In the genomic region with DNA sequence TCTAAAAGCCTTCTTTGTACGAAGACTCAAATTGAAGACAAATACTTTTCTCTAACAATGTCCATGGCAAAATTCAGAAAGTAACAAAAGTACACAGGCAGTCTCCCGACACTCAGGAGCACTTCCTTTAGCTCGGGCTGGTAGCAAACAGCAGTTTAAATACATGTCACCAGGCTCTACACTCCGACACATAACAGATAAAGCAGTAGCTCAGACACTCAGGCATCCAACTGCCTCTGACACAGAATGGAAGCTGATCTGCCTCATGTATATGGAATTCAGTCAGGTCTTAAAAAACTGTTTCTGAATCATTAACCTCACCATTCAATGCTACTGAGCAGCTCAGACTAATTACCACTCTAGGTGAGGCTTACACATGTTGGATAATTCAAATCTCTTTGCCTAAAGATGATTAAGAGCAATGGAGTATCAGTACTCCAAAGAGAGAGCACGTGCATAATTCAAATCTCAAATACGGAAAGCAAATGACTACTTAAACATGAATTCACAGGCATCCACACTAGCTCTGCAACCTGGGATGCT, we compare ENCODE assay signal across 25 mouse cellular contexts.
DNase-seq lines count a peak whose midpoint lies in the region; ATAC-seq lines count a peak whose summit lies in the region.
"Had no signal": no experiment of that assay in that cellular context is flagged by ENCODE, and none has a peak within 500 bp of the region (broad histone marks: within the 10 kb centered on the region; RNA-seq: fewer than 3 reads in every experiment).

No protein-coding gene starts in this region.

- ATAC-seq in forebrain, embryonic 12.5 days (ENCODE audit: low FRiP score), result peak; percentile 39; the same call in 1 of the 2 replicates
- ATAC-seq in heart, embryonic 16.5 days (replicated peaks; ENCODE audit: extremely low read depth, insufficient read depth, low FRiP score), result peak; percentile 49; the same call in 1 of the 2 replicates
- no peak for ATAC-seq in neural tube, embryonic 13.5 days (ENCODE audit: low read depth)
- ATAC-seq: CD4-positive, CD25-positive, alpha-beta regulatory T cell, adult 4 months; intestine, embryonic 16.5 days had no signal

- H3K4me3 ChIP-seq in forebrain, embryonic 12.5 days (replicated peaks), result no peak overlapping the region
- no peak overlapping the region for H3K4me3 ChIP-seq in forebrain, embryonic 10.5 days
- no peak overlapping the region for H3K4me3 ChIP-seq in heart, embryonic 16.5 days (ENCODE audit: low read length)
- H3K4me3 ChIP-seq in neural tube, embryonic 13.5 days, result no peak overlapping the region
- H3K4me3 ChIP-seq: embryonic facial prominence, embryonic 12.5 days; erythroblast, embryonic 14.5 days; kidney, embryonic 15.5 days; limb, embryonic 12.5 days; liver, embryonic 13.5 days; stomach, embryonic 15.5 days had no signal

- 0 out of 2 replicates have a peak overlapping the region, but pooled peaks have one; percentile 8 for H3K27ac ChIP-seq in forebrain, embryonic 12.5 days
- H3K27ac ChIP-seq in forebrain, embryonic 10.5 days, result no peak overlapping the region
- H3K27ac ChIP-seq in heart, embryonic 16.5 days (ENCODE audit: low read length), result no peak overlapping the region
- peak overlapping the region; percentile 49; the same call in 1 of the 2 replicates for H3K27ac ChIP-seq in neural tube, embryonic 13.5 days (replicated peaks)
- H3K27ac ChIP-seq: embryonic facial prominence, embryonic 12.5 days; kidney, embryonic 15.5 days; limb, embryonic 12.5 days; liver, embryonic 13.5 days; stomach, embryonic 15.5 days had no signal

- H3K4me1 ChIP-seq in forebrain, embryonic 12.5 days, result peaks cover 14% of the 10 kb centered on the region; the same call in 1 of the 2 replicates
- peaks cover 8% of the 10 kb centered on the region for H3K4me1 ChIP-seq in forebrain, embryonic 10.5 days
- H3K4me1 ChIP-seq in heart, embryonic 16.5 days (ENCODE audit: control insufficient read depth, insufficient read depth, low read length), result peaks cover 13% of the 10 kb centered on the region
- peaks cover 25% of the 10 kb centered on the region for H3K4me1 ChIP-seq in neural tube, embryonic 13.5 days (replicated peaks)
- H3K4me1 ChIP-seq: stomach, embryonic 15.5 days had no signal

- H3K9me3 ChIP-seq in forebrain, embryonic 12.5 days, result no peaks in the 10 kb centered on the region
- no peaks in the 10 kb centered on the region for H3K9me3 ChIP-seq in forebrain, embryonic 10.5 days
- no peaks in the 10 kb centered on the region for H3K9me3 ChIP-seq in heart, embryonic 16.5 days (replicated peaks; ENCODE audit: control insufficient read depth, low read length)
- no peaks in the 10 kb centered on the region for H3K9me3 ChIP-seq in neural tube, embryonic 13.5 days
- H3K9me3 ChIP-seq: embryonic facial prominence, embryonic 12.5 days; kidney, embryonic 15.5 days; limb, embryonic 12.5 days; liver, embryonic 13.5 days; stomach, embryonic 15.5 days had no signal

- WGBS in forebrain, embryonic 12.5 days, result 56% methylated on average over 6 of the region's 6 CpGs
- 83% methylated on average over 6 of the region's 6 CpGs for WGBS in forebrain, embryonic 10.5 days
- 49% methylated on average over 6 of the region's 6 CpGs for whole genome bisulfite sequencing in heart, embryonic 16.5 days
- WGBS in neural tube, embryonic 13.5 days, result 58% methylated on average over 6 of the region's 6 CpGs

- intact Hi-C loops in heart, postnatal 14 days (cut with DNase I), result no loop called here

- no peak overlapping the region for H3K4me2 ChIP-seq in forebrain, embryonic 12.5 days
- no peak overlapping the region for H3K4me2 ChIP-seq in heart, embryonic 16.5 days (ENCODE audit: low read depth, low read length)
- H3K4me2 ChIP-seq in neural tube, embryonic 13.5 days, result 0 out of 2 replicates have a peak overlapping the region, but pooled peaks have one; percentile 2
- H3K4me2 ChIP-seq: embryonic facial prominence, embryonic 12.5 days; kidney, embryonic 15.5 days; limb, embryonic 12.5 days; liver, embryonic 13.5 days; lung, embryonic 14.5 days; stomach, embryonic 15.5 days had no signal

- no peaks in the 10 kb centered on the region for H3K27me3 ChIP-seq in forebrain, embryonic 12.5 days
- H3K27me3 ChIP-seq in forebrain, embryonic 10.5 days (ENCODE audit: poor library complexity, severe bottlenecking), result no peaks in the 10 kb centered on the region
- no peaks in the 10 kb centered on the region for H3K27me3 ChIP-seq in heart, embryonic 16.5 days (ENCODE audit: control insufficient read depth, insufficient read depth, low read length)
- no peaks in the 10 kb centered on the region for H3K27me3 ChIP-seq in neural tube, embryonic 13.5 days
- H3K27me3 ChIP-seq: embryonic facial prominence, embryonic 12.5 days; kidney, embryonic 15.5 days; limb, embryonic 12.5 days; liver, embryonic 13.5 days; stomach, embryonic 15.5 days had no signal

- peaks cover 12% of the 10 kb centered on the region for H3K36me3 ChIP-seq in forebrain, embryonic 12.5 days (replicated peaks)
- H3K36me3 ChIP-seq in forebrain, embryonic 10.5 days (replicated peaks), result peaks cover 15% of the 10 kb centered on the region
- H3K36me3 ChIP-seq in heart, embryonic 16.5 days (ENCODE audit: control insufficient read depth, insufficient read depth), result no peaks in the 10 kb centered on the region
- H3K36me3 ChIP-seq in neural tube, embryonic 13.5 days, result peaks cover 10% of the 10 kb centered on the region; the same call in 1 of the 2 replicates
- H3K36me3 ChIP-seq: limb, embryonic 12.5 days; liver, embryonic 13.5 days had no signal

- DNase-seq in forebrain, embryonic 10.5 days (ENCODE audit: extremely low spot score, low spot score), result no peak
- no peak for DNase-seq in heart, postnatal 14 days
- no peak for DNase-seq in neural tube, embryonic 10.5 days (ENCODE audit: extremely low spot score, low spot score)
- no peak for DNase-seq in urinary bladder, postnatal 4 days (ENCODE audit: low spot score in 2 of 2)
- DNase-seq in thymus, postnatal 36 days, result no peak
- DNase-seq: adrenal gland, postnatal 14 days; cerebellum, adult 11 months; cerebellum, postnatal 10 days; gastrocnemius, postnatal 10 days; heart, adult 11 months; liver, embryonic 13.5 days; lung, embryonic 14.5 days; lung, postnatal 4 days; right cerebral cortex, postnatal 14 days; thymus, adult 2 months had no signal

- H3K9ac ChIP-seq in forebrain, embryonic 12.5 days, result no peak overlapping the region
- H3K9ac ChIP-seq in heart, embryonic 16.5 days (ENCODE audit: low read length), result no peak overlapping the region; the same call in 1 of the 2 replicates
- no peak overlapping the region for H3K9ac ChIP-seq in neural tube, embryonic 13.5 days
- H3K9ac ChIP-seq: embryonic facial prominence, embryonic 12.5 days; kidney, embryonic 15.5 days; limb, embryonic 12.5 days; liver, embryonic 13.5 days; lung, embryonic 14.5 days; stomach, embryonic 15.5 days had no signal

Comparison
In these comparisons a context has a peak if more than half of its experiments do, and no peak if none do; other contexts are left out.
1. H3K27ac ChIP-seq: peak in forebrain, embryonic 12.5 days (single experiment) and neural tube, embryonic 13.5 days (single experiment); none in forebrain, embryonic 10.5 days (single experiment) and heart, embryonic 16.5 days (single experiment).